Mouse (Mus musculus) activated CD4-positive, CD25-positive, alpha-beta regulatory T cell, adult 9 weeks (primary cell): ENCODE data around the gene Adamts8. TPM values are rescaled to one million over a fixed set of nuclear protein-coding genes. Genes with fewer than 3 reads are reported as not detected.

Experiments used
- polyA plus RNA-seq: library from polyadenylated mRNA; unstranded; fragments of 100-300 nt; shearing (Covaris generic); gene quantifications from one replicate; pipeline ENCODE4 v1.2.1, GENCODE M21; 2017

Gene Adamts8
- 0.20 TPM for polyA plus RNA-seq

DNA sequence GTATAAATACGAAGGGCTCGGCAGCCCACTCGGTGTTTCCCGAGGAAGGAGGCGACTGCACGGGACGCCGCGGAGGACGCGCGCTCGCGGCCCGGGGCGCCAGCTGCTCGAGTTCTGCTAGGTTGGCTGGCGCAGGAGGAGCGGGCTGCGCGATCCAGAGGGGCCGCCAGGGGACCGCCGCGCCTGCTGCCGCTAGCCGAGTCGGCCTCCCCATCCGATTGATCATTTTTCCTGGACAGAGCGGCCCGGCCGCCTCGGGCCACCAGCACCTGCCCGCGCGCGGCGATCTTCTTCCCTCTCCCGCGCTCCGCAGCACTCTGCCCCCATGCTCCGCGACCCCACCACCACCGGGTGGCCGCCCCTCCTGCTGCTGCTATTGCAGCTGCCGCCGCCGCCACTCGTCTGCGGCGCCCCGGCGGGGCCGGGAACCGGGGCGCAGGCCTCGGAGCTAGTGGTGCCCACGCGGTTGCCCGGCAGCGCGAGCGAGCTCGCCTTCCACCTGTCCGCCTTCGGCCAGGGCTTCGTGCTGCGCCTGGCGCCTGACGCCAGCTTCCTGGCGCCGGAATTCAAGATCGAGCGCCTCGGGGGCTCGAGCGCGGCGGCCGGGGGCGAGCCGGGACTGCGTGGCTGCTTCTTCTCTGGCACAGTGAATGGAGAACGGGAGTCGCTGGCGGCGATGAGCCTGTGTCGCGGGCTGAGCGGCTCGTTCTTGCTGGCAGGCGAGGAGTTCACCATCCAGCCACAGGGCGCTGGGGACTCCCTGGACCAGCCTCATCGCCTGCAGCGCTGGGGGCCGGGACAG is at the start of gene Adamts8:
Gene Adamts8, plus strand, starts transcription at position 51 of the 802 bp plus-strand sequence.

DNA sequence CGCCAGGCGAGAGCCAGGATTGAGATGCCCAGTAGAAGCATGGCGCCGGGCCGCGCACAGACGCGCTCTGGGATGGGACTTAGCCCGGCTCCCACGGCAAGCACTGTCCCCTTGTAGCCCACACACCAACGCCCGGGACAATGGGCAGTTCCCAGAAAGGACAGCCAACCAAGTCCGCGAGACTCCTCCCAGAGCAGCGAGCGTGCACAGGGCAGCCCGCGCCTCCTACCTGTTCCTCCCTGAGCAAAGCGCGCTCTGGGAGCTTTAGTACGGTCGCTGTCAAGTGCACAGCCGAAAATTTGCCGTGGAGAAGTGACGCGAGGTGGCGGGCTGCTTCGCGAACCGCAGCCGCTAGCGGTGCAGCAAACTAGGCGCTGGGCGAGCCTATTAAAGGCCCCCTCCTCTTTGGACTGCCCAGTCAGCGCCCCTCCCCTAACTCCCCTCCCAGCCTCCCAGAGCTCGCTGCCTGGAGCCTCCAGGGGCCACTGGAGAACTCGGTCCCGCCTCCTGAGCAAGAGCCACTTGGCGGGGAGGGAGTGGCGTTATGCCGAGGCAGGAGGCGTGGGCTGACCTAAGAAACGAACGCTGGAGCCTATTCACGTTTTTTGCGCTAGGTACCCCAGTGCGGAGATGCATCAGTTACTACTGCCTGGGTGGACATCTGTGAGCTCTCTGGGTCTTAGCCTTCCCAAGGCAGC is 20.0 kb upstream of the Adamts8 start, which contains the start of gene Adamts15:
Gene Adamts15, minus strand, starts transcription at position 256 of the 698 bp plus-strand sequence.

Other genes starting within 250 kb of the Adamts8 start
- not detected for gene Adamts15, start 20.1 kb upstream of the Adamts8 start, polyA plus RNA-seq
- gene Zbtb44, start 88.1 kb downstream of the Adamts8 start, polyA plus RNA-seq: 16.4 TPM
- 17.6 TPM for gene St14, start 189.3 kb downstream of the Adamts8 start, polyA plus RNA-seq